Mouse (Mus musculus) layer of hippocampus, postnatal 36 days (tissue): ENCODE measurements at regions not wholly inside any gene's neighbourhood (a gene's known extent, or its start where the extent isn't known, plus 50 kb on each side); places are given as distances from the start of the nearest gene placed in this dataset.

Source experiments
- DNase-seq, 2 experiments: peaks; one replicate each; pipeline ENCODE4 v3.0.0; 2022

DNA sequence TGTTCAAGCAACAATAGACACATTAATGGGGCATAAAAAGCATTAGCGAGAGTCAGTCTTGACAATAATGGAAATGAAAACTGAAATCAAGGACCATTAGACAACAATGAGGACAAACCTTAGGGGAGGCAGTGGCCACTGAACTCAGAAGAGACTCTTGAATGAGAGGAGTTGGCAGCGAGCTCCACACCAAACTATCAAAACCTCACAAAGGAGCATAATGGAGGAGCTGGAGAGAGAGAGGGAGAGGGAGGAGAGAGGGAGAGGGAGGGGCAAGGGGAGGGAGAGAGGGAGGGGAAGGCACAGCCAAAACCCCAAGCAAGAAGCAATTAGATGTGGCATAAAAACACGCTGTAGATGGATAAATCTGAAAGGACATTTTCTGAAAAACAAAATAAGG is 227.4 kb upstream of the Msx2 start:
- no peak for DNase-seq

DNA sequence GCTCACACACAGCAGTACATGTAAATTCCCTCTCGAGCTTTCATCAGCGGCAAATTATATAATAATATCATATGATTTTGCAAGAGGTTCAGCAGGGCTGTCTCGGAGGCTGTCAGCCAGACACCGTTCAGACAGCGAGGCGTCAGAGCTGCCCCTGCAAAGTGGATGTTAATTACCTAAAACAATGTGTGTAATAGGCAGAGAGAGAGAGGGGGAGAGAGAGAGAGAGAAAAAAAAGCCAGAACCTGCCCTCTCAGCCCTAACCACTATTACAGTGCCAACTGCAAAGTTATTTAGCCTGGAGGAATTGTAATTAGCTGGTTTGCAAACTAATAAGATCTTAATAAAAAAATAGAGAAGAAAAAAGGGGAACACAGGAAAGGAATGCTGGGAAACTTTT is 225.1 kb upstream of the Msx2 start:
- no peak for DNase-seq

DNA sequence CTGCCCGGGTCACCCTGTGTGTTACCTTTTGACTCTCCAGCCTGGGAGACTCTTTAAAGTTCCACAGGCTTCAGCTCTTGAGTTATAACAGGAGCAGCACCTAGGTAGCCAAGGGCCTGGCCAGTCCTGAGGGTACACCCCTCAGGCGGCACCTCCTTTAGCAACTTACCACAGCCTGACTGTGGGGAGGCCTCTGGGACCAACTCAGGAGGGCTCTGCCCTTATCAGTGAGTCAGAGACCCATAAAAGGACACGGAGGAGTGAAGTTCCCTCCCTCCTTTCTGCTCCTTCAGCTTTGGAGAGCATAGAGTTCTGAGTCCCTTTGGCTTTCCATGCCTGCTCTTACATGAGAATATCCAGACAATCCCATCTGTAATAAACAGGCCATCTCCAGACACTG is 222.5 kb upstream of the Msx2 start:
- no peak for DNase-seq

DNA sequence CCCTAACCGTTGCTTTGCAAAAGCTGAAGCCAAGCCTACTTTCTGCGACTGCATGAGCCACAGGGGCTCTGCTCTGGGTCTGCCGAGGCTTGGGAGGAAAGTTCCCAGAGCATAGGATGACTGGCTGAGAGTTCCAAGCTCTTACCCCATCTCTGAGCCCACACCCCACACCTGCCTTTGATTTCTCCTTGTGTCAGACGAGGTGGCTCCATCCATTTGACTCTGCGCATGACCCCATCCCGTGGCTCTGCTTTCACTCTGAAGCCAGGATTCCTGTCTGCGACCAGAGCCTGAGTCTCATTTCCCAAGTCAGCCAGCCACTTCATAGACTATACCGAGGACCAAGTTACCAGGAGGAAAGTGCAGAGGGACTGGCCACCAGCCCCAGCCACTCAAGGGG is 216.1 kb upstream of the Msx2 start:
- DNase-seq: no peak

DNA sequence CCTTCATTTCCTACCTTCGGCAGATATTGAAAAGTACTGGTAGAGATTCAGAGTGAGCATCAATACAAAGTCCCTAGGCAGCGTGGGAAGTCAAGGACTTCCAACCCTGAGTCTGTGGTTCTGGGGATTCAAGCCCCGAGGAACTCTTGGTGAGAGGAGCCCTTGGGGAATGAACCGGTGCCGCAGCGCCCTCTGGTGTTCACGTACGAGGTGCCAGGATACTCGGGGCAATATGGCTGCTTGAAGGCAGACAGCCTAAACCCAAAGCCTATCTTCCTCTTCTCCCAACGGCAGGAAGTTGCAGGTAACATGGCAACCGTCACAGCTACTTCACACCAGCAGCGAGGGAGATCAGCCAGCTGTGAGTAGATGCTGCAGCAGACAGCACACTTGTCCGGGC is 215.6 kb upstream of the Msx2 start:
- peak; percentile 80 to 83 for DNase-seq

DNA sequence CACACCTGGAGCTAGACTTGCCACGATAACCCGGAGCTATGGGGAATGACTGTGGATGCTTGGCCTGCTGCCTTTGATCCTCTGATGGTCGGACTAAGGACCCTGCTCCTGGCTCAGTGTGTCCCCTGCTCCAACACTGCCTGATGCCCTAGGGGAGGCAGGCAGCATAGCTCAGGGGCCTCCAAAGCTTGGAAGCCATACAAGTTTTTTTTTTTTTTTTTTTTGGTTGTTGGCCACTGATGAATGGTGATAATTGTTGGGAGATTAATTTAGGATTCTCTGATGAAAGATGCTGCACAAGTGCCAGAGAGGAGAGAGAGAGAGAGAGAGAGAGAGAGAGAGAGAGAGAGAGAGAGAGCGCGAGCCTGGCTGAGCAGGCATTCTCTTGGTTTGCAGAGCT is 211.6 kb upstream of the Msx2 start:
- no peak for DNase-seq

DNA sequence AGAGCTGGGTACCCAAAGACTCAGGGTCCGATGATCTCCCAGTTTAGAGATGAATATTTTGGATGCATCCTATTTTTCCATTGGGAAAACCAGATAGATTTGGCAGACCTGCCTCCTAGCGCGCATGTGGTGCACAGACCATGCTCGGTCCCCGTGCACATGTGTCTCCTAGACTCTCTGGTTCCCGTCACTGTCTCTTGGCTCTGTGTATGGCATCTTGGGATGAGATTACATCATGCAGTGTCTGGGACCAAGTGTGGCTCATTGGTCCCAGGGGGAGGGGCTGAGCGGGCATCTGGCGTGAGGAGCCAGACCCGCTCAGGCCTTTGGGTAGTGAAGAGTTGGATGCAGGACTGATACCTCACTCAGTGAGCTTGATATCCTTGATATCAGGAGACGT is 204.3 kb upstream of the Msx2 start:
- no peak for DNase-seq

DNA sequence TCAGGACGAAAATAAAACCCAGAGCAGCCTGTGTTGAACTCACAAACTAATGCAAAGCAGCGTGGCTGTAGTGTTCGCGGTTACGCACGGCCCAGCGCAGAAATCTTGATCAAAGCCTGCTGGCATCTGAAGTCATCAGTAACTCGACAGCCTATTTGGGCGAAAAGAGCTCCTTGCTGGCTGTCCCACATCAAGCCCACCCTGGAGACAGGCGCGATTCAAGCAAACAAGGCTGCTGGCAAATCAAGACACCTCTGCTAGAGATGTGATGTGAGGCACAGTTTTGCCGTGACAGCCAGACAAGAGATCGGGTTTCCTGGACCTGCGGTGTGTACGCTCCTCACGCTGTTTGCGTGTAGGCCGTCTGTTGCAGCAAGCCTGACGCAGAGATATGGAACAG is 197.5 kb upstream of the Msx2 start:
- no peak for DNase-seq

DNA sequence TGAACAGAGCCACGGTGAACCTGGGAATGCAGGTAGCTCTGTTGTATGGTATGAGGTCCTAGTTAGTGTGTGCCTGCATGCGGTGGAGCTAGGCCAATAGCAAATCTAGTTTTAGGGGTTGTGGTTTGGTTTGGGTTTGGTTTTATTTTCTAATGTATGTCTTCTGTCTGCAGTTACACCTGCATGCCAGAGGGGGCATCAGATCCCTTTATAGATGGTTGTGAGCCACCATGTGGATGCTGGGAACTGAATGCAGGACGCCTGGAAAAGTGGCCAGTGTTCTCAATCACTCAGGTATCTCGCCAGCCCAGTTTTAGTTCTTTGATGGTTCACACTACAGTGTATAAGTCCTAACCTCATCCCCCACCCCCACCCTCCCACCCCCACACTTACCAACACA is 194.6 kb upstream of the Msx2 start:
- DNase-seq: no peak

DNA sequence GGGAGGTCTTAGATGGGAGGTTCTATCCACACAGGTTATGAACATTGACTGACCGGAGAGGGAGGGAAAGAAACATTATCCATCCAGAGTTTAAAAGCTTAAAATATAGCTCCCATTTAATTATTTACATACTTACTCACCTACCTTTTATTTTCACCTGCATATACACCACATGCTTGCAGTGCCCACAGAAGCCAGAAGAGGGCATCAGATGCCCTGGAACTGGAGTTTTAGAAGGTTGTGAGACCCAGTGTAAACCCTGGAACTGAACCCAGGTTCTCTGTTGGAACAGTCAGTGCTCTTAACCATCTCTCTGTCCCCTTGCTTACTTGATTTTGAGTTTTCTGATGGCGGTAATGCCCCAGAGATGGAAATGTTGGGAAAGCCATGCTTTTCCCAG is 192.7 kb upstream of the Msx2 start:
- DNase-seq: no peak

DNA sequence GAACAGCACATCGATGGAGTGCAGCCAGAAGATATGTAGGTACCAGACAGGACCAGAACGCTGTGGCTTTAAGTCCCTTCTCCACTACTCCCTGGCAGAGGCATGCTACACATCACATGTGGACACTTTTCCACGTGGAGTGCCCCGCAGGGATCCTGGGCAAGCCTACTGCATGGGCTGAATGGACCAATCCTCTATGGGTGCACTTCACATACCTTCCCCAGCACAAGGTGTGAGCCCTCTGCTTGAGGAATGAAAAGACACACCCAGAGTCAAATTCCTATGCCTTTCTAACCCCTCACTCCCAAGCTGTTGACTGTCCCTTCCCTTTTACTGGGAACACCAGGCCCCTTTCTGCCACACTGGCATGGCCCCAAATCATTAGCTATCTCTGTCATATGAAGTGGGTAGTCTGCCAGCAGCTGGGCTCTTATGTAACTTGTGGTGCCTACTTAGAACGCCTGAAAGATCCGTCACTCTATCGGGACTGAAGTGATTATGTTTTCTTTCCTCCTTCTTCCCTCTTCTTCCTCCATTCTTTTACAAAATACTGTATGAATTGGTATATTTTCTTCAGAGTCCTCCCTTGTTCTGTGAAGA is 191.9 kb upstream of the Msx2 start:
- peak in 1 of 2 experiments; percentile 11 for DNase-seq

DNA sequence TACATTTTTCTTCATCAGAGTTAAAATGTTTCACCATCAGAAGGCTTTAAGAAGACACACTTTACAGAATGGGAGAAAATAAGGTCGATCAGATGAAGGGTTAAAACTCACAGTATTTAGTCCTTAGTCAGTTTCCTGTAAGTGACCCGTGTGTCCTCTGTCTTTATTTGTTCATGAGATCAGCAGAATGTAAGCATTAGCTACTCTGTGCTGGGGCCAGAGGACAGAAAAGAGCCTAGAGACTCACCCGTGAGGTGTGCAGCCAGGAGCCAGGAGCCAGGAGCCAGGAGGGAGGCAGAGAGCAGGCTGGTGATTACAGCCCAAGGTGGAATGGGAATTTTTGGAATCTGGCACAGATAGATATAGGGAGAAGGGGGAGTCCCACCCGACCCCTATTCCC is 180.0 kb upstream of the Msx2 start:
- DNase-seq: no peak

DNA sequence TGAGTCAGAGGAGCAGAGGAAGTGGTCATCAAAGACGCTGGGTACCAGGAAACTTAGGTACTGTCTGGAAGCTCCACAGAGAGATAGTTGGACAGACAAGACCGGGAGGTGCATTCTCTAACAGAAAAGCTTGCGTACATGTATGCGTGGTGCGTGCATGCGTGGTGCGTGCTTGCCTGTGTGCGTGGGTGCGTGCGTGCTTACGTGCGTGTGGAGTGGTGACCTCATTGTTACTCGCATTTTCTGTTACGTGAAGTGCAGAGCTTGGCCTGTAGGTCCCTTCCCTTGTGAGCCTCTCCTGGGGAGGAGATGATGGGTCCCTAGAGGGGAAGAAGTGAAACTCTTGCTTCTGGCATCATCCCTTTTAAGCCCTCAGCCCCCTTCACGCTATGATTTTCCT is 175.5 kb upstream of the Msx2 start:
- no peak for DNase-seq

DNA sequence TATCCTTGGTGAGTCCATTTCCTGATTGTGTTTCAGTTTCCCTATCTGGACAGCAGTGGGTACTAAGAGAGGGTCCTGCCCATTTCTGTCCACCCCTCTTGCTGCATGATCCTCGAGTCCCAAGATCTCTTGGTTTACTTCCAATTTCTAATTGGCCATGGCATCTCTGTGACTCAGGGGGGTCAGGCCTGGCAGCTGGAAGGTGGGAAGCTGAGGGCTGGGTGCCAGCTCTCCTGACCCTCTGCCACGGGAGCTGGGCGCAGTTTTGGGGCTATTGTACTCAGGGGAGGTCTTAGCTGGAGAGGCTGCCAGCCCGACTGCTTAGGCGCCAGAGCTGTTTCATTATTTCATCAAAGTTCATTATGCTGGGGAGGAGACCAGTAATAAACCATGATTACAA is 169.7 kb upstream of the Msx2 start:
- no peak for DNase-seq

DNA sequence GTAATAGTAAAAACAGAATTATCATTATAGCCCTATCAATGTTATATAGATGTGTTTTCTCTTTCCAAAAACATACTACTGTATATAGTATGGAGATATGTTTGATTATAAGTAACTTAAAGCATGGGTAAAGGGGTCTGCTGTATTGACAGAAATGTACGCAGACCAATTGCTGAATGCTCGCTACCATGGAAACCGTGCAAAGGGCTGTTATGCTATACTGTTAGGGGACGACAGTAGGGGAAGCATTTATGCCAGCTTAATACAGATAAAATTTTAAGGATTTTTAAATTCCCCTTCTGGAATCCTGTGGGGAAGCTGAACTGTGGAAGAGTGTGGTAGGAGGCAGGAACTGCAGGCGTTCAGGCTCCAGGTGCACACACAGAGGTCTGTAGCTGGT is 166.7 kb upstream of the Msx2 start:
- DNase-seq: no peak

DNA sequence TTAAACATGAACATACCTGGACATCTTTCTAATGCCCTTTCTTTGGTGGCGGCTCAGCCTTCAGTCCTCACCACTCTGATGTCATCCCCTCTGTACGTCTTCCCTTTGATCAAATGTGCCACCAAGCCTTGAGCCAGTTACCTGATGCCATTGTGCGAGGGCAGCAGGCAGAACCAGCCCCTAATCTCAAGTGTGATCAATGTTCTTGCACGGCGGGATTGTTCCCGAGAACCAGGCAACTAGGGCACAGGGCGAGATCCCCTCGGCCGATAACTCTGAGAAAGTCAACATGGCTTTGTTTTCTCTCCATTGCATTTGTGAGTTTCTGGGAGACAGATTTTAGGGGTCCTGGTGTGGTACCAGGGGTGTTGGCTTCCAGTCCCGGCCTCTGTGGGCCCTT is 166.2 kb upstream of the Msx2 start:
- no peak for DNase-seq

DNA sequence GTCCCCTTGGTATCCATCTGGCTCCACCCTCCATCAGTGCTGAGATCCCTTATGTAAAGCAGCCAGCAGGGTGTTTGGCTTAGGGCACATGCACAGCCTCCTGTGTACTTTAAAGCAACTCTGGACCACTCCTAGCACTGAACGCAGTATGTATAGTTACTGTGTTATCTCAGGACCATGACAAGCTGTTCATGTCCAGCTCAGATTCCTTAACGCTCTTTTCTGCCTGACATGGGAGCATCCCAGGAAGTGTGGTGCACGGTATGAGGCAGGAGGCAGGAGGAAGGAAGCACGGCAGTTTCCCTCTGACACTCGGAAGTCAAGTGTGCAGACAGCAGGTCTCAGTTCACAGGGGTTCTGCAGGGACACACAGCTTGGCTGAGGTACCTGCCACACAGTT is 163.1 kb upstream of the Msx2 start:
- no peak for DNase-seq

DNA sequence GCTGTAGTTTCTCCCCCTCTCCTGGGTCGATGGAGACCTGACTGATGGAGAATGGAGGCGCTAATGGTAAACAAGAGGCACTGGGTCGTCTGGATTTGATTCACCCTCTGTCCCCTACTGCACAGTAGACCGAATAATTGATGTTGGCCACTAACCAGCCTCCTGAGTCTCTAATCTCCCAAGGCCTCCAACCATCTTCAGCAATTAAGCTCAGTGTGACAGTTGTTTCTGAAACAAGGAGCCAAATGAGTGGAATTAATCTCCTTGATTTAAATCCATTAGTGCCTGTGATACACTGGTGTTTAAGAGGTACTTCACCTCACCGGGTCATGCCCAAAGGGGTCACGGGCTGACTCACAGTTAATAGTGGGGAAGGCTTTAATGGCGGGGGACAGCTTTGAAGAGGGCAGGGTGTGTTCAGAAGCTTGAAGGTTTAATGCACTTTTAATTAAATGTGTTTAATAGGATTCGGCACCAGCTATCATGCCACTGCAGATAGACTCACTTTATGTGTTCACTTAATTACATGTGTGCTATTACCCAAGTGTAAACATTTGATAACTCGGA is 161.8 kb upstream of the Msx2 start:
- no peak for DNase-seq

DNA sequence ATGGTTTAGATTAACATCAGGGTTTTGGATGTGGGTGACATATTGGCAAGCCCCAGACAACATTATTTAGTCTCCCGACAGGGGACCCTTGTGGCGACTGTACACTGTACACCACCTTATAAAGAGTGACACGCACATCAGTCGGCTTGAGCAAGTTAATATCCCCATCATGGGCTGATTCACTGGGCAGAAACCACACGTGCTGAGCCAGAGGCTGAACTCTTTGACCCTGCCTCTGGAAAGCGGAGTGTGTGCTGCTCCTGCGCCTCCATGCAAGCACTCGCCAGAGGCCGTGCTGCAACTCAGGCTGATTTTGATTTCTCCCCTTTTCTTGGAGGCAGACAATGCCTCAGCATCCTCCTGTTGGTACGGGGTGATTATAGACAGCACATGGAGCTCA is 125.2 kb upstream of the Msx2 start:
- no peak for DNase-seq

DNA sequence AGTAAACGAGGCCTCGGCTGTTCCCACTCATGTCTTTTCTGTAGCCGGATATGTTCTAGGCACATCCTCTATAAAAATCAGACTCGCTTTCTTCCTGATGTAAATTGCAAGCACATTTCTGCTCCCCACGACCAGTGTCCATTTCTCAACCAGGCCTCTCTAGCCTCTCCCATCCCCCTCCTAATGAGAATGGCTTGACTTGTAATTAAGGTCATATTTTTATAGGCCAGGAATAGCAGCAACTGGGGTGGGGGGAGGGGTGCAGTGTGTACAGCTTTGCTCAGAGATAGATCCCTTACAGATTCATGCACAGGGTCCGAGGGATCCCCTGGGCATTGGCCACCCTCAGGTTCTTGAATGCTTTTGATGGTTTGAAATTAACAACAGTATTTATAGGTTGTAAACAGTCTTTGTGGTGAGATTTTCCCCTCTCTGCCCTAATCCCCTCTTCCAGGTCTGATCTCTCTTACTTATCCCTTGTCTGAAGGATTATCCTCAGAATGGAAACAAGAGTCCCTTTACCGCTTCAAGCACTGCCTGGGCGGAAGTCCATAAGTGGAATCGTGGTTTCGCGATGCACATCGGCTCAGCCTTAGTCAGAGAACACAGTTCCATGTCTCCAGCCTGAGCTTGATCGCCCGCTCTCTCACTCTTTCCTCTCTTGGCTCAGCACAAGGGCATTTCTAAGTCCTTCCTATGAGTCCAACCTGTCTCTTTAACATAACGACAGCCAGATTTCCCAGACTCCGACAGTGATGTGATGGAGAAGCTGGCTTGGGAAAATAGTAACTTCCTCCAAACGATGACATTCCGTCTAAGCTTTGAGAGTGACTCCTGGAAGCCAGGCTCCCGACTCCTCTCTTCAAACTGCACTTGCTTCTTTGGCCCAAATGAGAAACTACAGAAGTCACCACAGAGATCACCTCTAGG is 124.3 kb upstream of the Msx2 start:
- DNase-seq: no peak

DNA sequence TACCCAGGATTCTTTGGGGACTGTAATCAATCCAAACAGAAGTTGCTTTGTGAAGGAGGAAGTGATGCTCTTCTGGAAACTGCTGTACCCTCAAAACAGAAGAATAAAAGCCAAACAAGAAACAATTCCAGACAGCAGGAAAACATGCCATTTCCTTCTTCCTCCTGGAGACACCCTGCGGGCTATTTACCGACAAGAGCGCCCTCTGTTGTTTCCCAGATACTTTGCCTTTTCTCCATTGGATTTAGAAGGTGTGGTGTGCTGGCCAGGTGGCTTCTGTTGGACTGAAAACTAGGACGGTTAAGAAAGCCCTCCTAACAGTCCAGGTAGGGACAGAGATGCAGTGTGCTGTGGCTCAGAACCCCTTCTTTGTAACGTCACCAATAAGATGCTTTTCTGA is 119.9 kb upstream of the Msx2 start:
- peak in 1 of 2 experiments; percentile 14 for DNase-seq

DNA sequence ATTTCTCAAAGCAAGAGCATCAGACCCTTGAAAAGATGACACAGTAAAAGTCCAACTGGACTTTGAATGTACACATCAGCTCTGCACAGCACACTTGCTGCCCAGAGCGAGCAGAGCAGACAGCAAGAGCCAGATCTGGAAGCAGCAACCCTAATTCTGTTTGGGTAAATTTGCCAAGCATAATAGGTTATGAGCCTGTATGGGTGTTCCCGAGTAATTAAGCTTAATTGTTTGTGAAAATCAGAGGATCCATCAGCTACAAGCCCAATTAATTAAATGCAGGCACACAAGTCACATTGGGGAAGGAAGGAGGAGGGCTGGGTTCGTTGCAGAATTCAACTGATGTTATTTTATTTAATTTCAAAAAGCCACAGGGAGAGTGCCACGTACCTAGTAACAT is 113.9 kb upstream of the Msx2 start:
- DNase-seq: no peak

DNA sequence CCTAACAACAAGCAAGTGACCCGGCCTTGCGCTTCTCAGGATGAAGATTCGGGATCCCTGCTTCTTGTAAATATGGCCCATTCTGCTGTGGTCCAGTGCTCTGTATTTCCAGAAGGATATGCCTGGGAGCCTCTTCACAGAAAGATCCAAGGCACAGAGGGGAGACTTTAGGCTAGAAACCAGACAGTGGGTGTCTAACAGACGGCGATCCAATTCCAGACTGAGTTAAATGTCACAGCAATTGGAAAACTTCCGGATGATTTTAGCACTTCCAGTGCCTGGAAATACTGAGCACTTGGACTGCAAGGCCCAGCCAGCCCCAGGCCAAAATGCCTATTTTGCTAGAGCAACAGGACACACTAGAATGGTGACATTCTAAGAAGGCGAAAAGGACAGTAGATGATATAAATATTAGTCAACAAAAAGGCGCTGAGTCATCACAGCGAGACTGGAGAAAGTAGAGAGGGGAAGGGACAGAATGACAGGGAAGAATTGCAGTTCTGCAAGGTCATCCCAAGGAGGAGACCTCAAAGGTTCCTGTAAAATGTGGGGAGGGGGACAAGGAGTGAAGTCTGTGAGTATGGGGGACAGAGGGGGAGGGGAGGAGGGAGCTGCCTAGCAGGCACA is 111.7 kb upstream of the Msx2 start:
- DNase-seq: peak in 1 of 2 experiments; percentile 10
